Mouse (Mus musculus): ENCODE measurements at regions not wholly inside any gene's neighbourhood (a gene's known extent, or its start where the extent isn't known, plus 50 kb on each side); places are given as distances from the start of the nearest gene placed in this dataset.

DNA sequence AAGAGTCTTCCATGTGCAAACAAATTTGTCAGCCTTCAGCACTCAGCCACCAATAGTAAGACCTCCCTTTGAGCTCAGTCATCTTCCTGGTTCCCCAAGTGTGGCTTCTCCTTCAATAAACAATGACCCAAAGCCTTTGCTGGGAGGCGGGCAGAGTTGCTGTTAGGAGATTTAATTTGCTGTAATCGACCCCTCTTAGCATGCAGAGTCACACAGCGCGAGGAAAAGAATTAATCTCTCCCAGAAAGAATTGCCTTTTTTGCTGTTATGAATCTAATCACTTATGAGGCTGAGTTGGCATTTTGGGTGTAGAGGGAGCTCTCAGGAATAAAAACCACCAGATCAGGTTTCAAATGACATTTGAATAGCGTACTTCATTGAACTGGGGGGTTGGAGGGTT lies 387.0 kb downstream of the Prdm2 start:
- H3K4me3 ChIP-seq (replicated peaks): no peak overlapping the region
- H3K4me1 ChIP-seq (replicated peaks): no peaks in the 10 kb centered on the region
- H3K9me3 ChIP-seq (replicated peaks): no peaks in the 10 kb centered on the region
- ATAC-seq (ENCODE audit: insufficient read depth): no peak
- whole genome bisulfite sequencing (ENCODE audit: insufficient replicate concordance): 60% methylated on average over 5 of the region's 5 CpGs
- no peaks in the 10 kb centered on the region for H3K36me3 ChIP-seq (replicated peaks)
- no peak overlapping the region for H3K9ac ChIP-seq
- no peak overlapping the region for H3K4me2 ChIP-seq
- no peaks in the 10 kb centered on the region for H3K27me3 ChIP-seq
- H3K27ac ChIP-seq (replicated peaks): no peak overlapping the region

- Histone ChIP-seq H3K9me3 (replicated peaks) (no peaks in the 10 kb centered on the region), H3K4me1 (replicated peaks) (no peaks in the 10 kb centered on the region), H3K36me3 (replicated peaks) (no peaks in the 10 kb centered on the region), H3K27me3 (no peaks in the 10 kb centered on the region), H3K4me3 (replicated peaks) (no peak overlapping the region), H3K4me2 (no peak overlapping the region), H3K9ac (no peak overlapping the region), H3K27ac (replicated peaks) (no peak overlapping the region)
- no peak for ATAC-seq (ENCODE audit: insufficient read depth)
- WGBS (ENCODE audit: insufficient replicate concordance): 60% methylated on average over 6 of the region's 6 CpGs
These were observed 394.4 kb downstream of the Prdm2 start for GRCm38 (mm10) chr4:142818440-142818839.

GRCm38 (mm10) chr4:142816986-142817385 lies 395.8 kb downstream of the Prdm2 start:
- Histone ChIP-seq H3K36me3 (replicated peaks) (no peaks in the 10 kb centered on the region), H3K4me2 (no peak overlapping the region), H3K9ac (no peak overlapping the region), H3K4me1 (replicated peaks) (no peaks in the 10 kb centered on the region), H3K9me3 (replicated peaks) (no peaks in the 10 kb centered on the region), H3K27me3 (no peaks in the 10 kb centered on the region), H3K4me3 (replicated peaks) (no peak overlapping the region), H3K27ac (replicated peaks) (no peak overlapping the region)
- no peak for ATAC-seq (ENCODE audit: insufficient read depth)
- WGBS (ENCODE audit: insufficient replicate concordance): 53% methylated on average over 1 of the region's 1 CpGs

DNA sequence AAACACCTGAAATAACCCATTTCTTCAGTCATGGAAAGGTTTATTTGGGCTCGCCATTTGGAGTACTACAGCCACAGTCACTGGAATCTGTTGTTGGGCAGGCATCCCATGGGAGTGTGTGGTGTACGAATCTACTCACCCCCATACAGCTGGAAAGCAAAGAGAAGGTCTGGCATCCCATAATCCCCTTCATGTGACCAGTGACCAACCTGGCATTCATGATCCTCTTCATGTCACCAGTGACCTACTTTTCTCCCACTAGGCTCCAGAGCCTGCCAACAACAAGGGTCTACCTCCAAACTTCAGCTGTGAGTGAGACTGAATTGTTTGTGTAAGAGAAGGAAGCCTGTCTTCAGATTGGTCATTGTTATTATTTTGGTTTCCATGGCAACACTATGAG lies 409.0 kb downstream of the Prdm2 start:
- H3K9ac ChIP-seq: no peak overlapping the region
- no peak overlapping the region for H3K4me2 ChIP-seq
- 48% methylated on average over 2 of the region's 2 CpGs for WGBS (ENCODE audit: insufficient replicate concordance)
- no peak overlapping the region for H3K4me3 ChIP-seq (replicated peaks)
- no peaks in the 10 kb centered on the region for H3K36me3 ChIP-seq (replicated peaks)
- ATAC-seq (ENCODE audit: insufficient read depth): no peak
- no peak overlapping the region for H3K27ac ChIP-seq (replicated peaks)
- H3K27me3 ChIP-seq: no peaks in the 10 kb centered on the region
- H3K4me1 ChIP-seq (replicated peaks): no peaks in the 10 kb centered on the region
- no peaks in the 10 kb centered on the region for H3K9me3 ChIP-seq (replicated peaks)

DNA sequence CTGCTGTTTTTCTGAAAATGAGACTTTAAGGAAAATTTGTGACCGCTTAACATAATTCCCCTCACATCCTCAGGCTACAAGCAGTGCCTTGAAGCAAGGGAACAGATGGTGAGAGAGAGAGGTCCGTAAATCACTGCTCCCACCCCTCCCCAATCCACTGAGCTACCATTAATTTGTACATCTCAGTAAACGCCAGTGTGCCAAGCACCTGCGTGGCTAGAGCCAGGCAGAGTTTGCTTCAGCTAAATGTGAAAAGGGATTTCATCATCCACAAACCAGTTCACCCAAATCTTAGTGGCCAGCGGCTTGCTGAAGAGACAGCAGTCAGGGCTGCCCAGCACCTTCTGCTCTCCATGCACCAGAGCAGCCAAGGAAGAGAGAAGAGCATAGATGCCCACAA lies 413.5 kb downstream of the Prdm2 start:
- WGBS (ENCODE audit: insufficient replicate concordance): 58% methylated on average over 5 of the region's 5 CpGs
- no peak overlapping the region for H3K4me2 ChIP-seq
- no peak overlapping the region for H3K9ac ChIP-seq
- no peaks in the 10 kb centered on the region for H3K27me3 ChIP-seq
- no peak overlapping the region for H3K4me3 ChIP-seq (replicated peaks)
- H3K27ac ChIP-seq (replicated peaks): no peak overlapping the region
- no peaks in the 10 kb centered on the region for H3K9me3 ChIP-seq (replicated peaks)
- ATAC-seq (ENCODE audit: insufficient read depth): no peak
- no peaks in the 10 kb centered on the region for H3K36me3 ChIP-seq (replicated peaks)
- H3K4me1 ChIP-seq (replicated peaks): no peaks in the 10 kb centered on the region

DNA sequence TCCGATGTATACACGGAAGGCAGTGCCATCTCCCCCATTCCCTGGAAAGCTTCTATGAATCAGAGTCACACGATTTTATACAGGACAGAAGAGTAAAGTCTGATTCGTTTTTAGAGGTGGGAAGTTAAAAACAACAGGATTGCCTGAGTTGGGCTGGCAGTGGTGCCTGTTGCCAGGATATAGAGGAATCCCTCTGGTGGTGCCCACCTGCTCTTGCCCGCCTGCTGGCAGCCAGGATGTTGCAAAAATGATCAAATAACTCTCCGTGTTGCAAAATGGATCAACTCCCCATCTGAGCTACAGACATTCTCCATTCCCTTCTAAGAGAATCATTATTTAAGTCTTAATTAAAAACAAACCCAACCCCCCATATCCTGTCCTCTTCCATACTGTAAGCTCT lies 414.0 kb downstream of the Prdm2 start:
- no peak for ATAC-seq (ENCODE audit: insufficient read depth)
- H3K36me3 ChIP-seq (replicated peaks): no peaks in the 10 kb centered on the region
- no peak overlapping the region for H3K4me2 ChIP-seq
- H3K27me3 ChIP-seq: no peaks in the 10 kb centered on the region
- 45% methylated on average over 6 of the region's 6 CpGs for WGBS (ENCODE audit: insufficient replicate concordance)
- H3K4me1 ChIP-seq (replicated peaks): no peaks in the 10 kb centered on the region
- H3K9ac ChIP-seq: no peak overlapping the region
- H3K4me3 ChIP-seq (replicated peaks): no peak overlapping the region
- H3K27ac ChIP-seq (replicated peaks): no peak overlapping the region
- H3K9me3 ChIP-seq (replicated peaks): no peaks in the 10 kb centered on the region

GRCm38 (mm10) chr4:142792606-142792970 lies 420.2 kb downstream of the Prdm2 start:
- Histone ChIP-seq H3K9ac (no peak overlapping the region), H3K27ac (replicated peaks) (no peak overlapping the region), H3K27me3 (no peaks in the 10 kb centered on the region), H3K36me3 (replicated peaks) (no peaks in the 10 kb centered on the region), H3K4me3 (replicated peaks) (no peak overlapping the region), H3K9me3 (replicated peaks) (no peaks in the 10 kb centered on the region), H3K4me2 (no peak overlapping the region), H3K4me1 (replicated peaks) (no peaks in the 10 kb centered on the region)
- WGBS (ENCODE audit: insufficient replicate concordance): 8% methylated on average over 2 of the region's 2 CpGs
- no peak for ATAC-seq (ENCODE audit: insufficient read depth)

DNA sequence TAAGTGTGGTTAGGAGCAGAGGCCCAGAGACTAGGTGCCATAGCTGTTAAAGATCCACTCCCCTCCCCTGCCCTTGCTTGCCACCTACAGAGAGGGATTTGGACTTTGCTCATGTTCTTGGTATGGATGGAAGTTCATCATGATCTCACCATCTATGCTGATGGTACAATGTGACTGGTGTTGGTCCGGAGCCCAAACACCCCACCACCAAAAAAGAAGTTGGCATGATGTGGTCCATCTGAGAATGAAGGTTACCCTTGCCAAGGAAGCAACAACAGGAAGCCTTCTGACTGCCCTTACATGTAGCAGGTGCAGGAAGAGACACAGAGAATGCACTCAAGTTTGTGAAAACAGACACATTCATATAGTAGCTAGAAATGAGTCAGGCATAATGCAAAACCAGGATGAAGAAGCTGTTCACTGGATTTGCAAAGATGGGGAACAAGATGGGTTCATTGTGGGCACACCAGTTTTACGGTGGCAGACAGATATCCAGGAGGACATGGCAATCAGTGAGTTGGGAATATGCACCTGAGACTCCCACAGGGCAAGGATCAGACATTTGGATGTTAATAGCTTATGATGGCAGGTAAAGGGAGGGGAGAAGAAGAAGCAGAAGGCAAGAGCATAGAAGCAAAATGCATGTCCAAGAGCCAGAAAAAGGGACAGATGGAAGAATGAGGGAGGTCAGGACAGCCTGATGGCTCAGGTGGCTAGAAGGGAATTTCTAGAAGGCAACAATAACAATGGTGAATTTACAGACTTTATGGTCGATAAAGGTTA lies 420.8 kb downstream of the Prdm2 start:
- no peaks in the 10 kb centered on the region for H3K4me1 ChIP-seq (replicated peaks)
- no peak for ATAC-seq (ENCODE audit: insufficient read depth)

GRCm38 (mm10) chr4:142789048-142789447 lies 423.7 kb downstream of the Prdm2 start:
- H3K4me1 ChIP-seq (replicated peaks): no peaks in the 10 kb centered on the region
- no peaks in the 10 kb centered on the region for H3K9me3 ChIP-seq (replicated peaks)
- H3K9ac ChIP-seq: no peak overlapping the region
- no peak overlapping the region for H3K27ac ChIP-seq (replicated peaks)
- H3K4me3 ChIP-seq (replicated peaks): no peak overlapping the region
- no peaks in the 10 kb centered on the region for H3K27me3 ChIP-seq
- H3K4me2 ChIP-seq: no peak overlapping the region
- ATAC-seq (ENCODE audit: insufficient read depth): no peak
- H3K36me3 ChIP-seq (replicated peaks): no peaks in the 10 kb centered on the region
- 75% methylated on average over 7 of the region's 7 CpGs for WGBS (ENCODE audit: insufficient replicate concordance)

More for the DNA sequence above, 420.8 kb downstream of the Prdm2 start:
- no peaks in the 10 kb centered on the region for H3K27me3 ChIP-seq
- no peak overlapping the region for H3K4me2 ChIP-seq
- H3K27ac ChIP-seq (replicated peaks): no peak overlapping the region
- WGBS (ENCODE audit: insufficient replicate concordance): 51% methylated on average over 3 of the region's 3 CpGs
- H3K9ac ChIP-seq: no peak overlapping the region
- no peaks in the 10 kb centered on the region for H3K9me3 ChIP-seq (replicated peaks)
- H3K36me3 ChIP-seq (replicated peaks): no peaks in the 10 kb centered on the region
- H3K4me3 ChIP-seq (replicated peaks): no peak overlapping the region

DNA sequence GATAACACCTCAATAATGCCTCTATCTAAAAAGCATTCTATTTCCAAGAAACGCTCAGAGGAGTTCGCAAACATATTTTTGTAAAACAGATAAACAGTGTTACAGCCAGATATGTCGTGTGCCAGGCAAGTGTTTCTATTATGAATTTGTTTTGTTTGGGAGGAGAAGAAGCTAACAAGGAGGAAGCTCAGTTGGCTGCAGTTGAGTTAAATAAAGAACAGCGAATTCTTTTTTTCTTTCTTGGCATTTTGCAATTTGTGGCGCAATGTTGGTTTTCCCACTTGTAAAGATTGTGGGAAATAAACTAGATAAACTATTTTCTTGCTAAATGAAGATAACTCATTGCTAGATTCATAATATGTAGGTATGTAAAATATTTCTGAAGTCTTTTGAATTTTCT lies 427.4 kb downstream of the Prdm2 start:
- Histone ChIP-seq H3K27me3 (no peaks in the 10 kb centered on the region), H3K4me3 (replicated peaks) (no peak overlapping the region), H3K9me3 (replicated peaks) (no peaks in the 10 kb centered on the region), H3K27ac (replicated peaks) (no peak overlapping the region), H3K4me2 (no peak overlapping the region), H3K4me1 (replicated peaks) (no peaks in the 10 kb centered on the region), H3K36me3 (replicated peaks) (no peaks in the 10 kb centered on the region), H3K9ac (no peak overlapping the region)
- whole genome bisulfite sequencing (ENCODE audit: insufficient replicate concordance): 72% methylated on average over 5 of the region's 5 CpGs
- no peak for ATAC-seq (ENCODE audit: insufficient read depth)

GRCm38 (mm10) chr4:142776711-142777411 lies 435.9 kb downstream of the Prdm2 start:
- no peaks in the 10 kb centered on the region for H3K27me3 ChIP-seq
- no peaks in the 10 kb centered on the region for H3K36me3 ChIP-seq (replicated peaks)
- ATAC-seq (ENCODE audit: insufficient read depth): no peak
- 46% methylated on average over 10 of the region's 10 CpGs for WGBS (ENCODE audit: insufficient replicate concordance)
- no peak overlapping the region for H3K4me3 ChIP-seq (replicated peaks)
- no peaks in the 10 kb centered on the region for H3K4me1 ChIP-seq (replicated peaks)
- H3K9me3 ChIP-seq (replicated peaks): no peaks in the 10 kb centered on the region
- no peak overlapping the region for H3K4me2 ChIP-seq
- H3K27ac ChIP-seq (replicated peaks): no peak overlapping the region
- H3K9ac ChIP-seq: no peak overlapping the region

- no peak for ATAC-seq (ENCODE audit: insufficient read depth)
- 54% methylated on average over 5 of the region's 5 CpGs for WGBS (ENCODE audit: insufficient replicate concordance)
- H3K4me2 ChIP-seq: no peak overlapping the region
- no peak overlapping the region for H3K9ac ChIP-seq
- H3K4me3 ChIP-seq (replicated peaks): no peak overlapping the region
- no peaks in the 10 kb centered on the region for H3K9me3 ChIP-seq (replicated peaks)
- no peaks in the 10 kb centered on the region for H3K27me3 ChIP-seq
- H3K27ac ChIP-seq (replicated peaks): no peak overlapping the region
- no peaks in the 10 kb centered on the region for H3K36me3 ChIP-seq (replicated peaks)
- H3K4me1 ChIP-seq (replicated peaks): no peaks in the 10 kb centered on the region
These were observed 437.8 kb downstream of the Prdm2 start for GRCm38 (mm10) chr4:142775023-142775422.
